Mouse (Mus musculus) R1 (cell line): Measurements from ENCODE around the gene Tpk1.
A peak's percentile ranks its signal among the peaks of the same experiment; 100 is the strongest.

Source experiments
- DNase-seq: peaks from one replicate; pipeline ENCODE4 v3.0.0-alpha.2; 2018; ENCODE audit warnings: low read depth, low spot score

Tpk1 gene

DNA sequence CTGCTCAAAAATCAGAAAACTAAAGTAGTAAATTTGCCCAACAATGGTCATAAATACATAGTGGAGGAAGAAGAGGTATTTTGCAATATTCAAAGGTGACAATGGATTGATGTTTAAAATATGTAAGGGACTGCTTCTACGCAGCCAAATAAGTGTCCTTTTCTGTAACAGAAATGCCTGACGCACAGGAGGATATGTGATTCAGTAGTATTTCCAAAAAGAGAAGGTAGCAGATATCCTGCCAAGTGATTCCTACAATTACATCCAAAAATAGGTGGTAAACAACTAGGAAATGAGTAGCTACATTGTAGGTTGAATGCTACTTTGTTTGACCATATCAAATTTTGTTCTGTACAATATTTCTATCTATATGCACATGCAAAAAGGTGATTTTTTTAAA lies 220.2 kb downstream of the Tpk1 start:
- DNase-seq: no peak

DNA sequence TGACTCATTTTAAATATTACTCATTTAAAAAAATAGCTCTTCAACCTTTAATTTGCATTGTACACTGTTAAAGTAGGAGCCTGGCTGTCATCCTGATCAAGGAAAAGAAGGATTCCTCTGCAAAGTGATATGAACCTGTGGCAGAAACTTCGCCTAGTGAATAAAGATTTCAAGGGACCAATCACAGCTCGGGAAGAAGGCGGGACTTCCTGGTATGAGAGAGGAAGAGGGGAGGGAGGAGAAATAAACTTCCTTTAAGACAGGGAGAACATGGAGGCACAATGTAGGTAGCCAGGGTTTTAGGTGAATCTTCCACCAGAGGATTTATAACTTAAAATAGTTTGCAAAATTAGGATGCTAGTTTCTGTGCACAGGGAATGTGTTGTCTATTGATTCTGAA lies 223.9 kb downstream of the Tpk1 start:
- peak; percentile 11 for DNase-seq

DNA sequence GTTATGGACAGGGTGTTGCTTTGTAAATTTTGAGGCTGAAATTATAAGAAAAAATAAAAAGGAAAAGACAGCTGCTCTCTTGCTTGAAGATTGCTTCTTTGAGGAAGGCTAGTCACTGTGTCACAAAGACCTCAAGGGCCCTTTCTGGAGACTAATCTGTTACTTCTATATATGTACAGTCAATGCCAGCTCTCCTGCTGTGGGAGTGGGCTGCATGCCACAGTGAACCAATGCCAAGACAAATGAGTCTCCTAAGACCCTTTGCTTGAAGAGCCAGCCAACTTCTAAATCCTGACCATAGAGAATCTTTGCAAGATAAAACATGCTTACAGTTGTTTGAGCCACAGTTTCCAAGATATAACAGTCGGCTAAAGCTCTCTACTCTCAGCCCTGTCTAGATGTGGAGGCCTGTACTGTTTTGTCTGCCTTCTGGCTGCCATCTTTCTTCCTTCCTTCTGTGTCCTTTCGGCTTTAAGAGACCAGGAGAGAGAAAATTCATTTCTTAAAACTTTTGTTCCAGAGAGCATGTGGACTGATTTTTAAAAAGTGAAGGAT lies 230.0 kb downstream of the Tpk1 start:
- DNase-seq: no peak

DNA sequence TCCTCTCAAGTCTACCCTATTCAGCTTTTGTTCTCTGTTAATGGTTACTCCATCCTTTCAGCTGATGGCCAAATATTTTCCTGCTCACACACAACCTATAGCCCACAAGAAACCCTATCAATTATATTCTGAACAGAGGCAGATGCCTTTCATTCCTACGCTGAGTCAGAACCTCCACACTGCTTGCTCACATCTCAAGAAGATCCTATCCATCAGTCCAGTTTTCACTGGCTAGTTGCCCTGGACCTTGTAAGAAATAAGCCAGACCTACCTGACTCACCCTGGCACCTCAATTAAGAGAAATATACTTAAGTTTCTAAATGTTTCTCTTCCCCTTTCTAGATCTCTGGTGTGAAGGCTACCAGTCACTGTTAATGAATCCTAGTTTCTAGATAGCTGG lies 231.7 kb downstream of the Tpk1 start:
- DNase-seq: no peak

DNA sequence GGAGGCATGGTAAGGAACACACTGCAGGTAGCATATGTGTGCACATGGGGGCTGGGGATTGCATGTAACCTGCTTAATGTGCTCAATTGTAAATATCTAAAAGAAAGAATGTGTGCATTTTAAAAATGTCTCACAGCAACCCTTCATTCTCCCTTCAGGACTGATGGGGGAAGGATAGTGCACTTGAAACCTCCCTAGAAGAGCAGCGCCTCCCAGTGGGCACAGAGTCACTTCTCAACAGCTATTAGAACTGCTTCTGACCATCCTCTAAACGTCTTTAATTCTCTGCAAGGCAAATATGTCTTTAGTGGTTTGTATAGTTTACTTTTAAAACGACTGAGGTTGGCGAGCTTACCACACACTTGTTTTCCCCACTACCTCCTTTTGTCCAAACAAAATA lies 241.1 kb downstream of the Tpk1 start:
- peak; percentile 12 for DNase-seq

DNA sequence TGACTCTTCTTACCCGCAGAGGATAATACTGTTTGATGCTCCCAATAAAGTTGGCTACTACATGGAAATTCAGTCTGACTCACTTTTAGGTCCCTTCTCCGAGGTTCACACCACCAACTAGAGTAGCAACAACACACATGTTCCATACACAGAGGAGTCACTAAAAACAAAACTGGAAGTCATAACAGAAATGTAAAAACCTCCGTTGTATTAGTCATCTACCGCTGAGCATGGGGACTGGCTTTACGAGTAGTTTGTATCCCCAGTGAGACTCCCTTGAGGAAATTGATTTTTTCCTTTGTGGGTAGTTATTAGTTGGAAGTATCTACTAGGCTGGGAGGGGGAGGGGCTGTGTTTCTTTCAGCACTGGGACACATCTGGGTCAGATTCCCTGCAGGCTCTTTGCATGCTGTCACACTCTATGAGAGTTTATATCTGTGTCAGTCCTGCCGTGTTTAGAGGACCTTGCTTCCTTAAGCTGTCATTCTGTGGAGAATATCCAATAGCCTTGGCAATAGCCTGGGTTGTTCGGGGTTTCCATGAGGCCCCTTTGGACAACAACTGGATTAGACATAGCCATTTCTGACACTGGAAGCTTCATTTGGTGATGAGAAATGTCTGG lies 245.6 kb downstream of the Tpk1 start:
- no peak for DNase-seq

DNA sequence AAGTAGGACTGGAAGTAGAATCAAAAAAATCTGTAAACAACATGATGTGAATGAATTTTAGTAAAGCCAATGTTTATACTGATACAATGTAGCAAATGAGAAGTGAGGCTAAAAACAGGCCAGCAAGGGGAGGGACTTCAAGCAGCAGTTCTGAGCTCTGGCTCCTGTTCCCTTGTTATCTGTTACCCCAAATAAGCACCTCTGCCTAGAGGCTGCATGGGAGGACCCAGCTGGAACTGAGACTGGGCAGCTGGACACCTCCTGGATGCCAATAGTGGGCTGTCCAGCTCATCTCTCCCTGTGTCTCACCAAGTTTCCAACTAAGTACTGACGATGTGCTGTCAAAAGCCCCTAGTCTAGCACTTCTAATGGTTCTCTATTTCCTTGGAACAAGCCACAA lies 257.1 kb downstream of the Tpk1 start:
- no peak for DNase-seq

DNA sequence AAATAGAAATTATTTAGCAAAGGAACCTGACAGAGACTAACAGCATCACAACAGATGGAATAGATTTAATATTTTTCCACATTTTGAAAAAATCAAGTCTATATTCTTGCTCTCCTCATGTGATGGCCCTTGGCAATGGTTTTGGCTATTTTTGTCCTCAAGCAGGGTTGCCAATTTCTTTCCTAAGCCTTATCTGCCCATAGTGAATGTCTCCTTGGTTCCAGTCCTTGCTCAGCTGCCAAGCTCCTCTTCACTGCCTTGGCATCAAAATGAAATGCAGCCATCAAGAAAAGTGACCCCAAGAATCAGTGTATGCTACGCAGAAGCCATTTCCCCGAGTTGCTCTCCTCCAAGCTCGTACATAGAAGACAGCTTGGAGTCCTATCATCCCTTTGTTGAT lies 263.0 kb downstream of the Tpk1 start:
- DNase-seq: no peak

DNA sequence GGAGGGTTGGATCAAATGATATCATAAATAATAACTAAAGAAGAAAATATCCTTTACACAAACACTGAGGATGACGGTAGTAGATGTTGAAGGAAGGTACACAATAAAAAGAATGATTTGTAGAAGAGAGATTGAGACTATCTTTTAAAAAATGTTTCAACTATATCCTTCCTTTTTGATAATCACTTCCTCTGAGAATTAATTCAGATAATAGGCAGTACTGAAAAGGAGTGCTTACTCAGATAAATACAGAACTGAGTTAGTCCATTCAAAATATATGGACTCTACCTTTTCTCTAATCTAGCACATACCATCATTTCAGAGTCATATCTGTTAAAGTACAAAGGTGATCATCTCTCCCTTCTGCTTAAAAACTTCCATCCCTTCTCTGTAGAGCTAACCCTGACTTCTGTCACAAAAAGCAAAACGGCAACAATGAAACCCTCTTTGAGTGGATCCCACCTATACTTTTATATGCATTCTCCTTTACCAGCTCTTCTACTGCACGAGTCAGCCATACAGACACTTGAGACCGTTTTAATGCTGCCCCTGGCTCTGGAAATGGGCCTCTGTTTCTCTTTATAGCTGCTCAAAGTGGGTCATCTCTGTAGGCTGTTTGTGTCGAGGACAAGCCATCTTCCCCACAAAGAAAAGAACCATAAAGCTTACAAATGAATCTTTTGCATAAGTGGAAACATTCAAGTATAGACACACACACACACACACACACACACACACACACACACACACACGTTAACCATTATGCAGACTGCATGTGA lies 263.7 kb downstream of the Tpk1 start:
- no peak for DNase-seq

DNA sequence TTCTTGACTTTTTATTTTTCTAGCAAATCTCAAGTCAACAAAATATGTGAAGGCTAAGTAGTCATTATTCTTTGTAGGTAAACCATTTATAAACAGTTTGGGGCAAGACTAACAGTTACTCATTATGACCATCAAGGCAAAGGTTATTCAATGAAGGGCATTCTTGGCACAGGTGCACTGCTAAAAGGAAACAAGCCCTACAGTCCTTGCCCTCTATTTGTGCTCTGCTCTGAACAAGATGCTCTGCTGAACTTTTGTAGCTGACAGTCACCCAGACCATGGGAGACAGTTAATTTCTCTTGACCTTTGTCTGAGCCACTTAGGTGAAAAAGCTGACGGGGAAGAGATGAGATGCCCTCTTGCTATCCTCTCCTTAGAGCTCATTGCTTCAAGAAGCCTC lies 269.7 kb downstream of the Tpk1 start:
- no peak for DNase-seq

DNA sequence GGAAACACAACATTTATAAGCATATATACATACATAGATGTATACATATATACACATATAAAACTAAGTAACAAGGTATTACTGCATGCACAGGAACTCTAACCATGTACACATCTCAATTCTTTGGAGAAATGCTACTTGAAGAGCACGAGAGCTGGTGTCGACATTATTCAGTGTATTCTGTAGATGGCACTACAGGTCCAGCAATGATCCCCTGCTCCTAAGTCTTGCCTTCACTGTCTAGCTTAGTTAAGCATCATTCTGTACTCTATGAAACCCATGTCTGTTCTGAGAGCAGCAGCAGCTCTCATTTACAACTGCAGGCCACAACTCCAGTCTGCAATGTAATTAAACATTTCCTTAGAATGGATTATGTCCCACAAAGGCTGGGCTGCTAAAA lies 270.5 kb downstream of the Tpk1 start:
- no peak for DNase-seq

DNA sequence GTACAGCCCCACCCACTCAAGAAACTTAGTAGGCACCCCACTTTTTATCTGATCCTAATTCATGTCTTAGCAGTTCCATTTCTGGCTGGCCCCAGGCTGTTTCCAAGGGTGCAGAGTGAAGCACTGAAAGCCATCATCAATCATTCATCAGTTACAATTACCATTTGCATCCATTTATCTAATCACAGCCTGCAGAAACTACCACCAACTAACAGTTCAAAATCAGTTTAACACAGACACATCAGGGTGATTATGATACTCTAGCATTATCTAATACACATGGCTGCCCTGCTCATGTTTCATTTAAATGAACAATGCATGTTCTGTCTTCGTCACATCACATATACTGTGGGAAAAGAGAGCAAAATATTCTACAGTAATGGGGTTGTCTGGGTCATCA lies 274.7 kb downstream of the Tpk1 start:
- no peak for DNase-seq

DNA sequence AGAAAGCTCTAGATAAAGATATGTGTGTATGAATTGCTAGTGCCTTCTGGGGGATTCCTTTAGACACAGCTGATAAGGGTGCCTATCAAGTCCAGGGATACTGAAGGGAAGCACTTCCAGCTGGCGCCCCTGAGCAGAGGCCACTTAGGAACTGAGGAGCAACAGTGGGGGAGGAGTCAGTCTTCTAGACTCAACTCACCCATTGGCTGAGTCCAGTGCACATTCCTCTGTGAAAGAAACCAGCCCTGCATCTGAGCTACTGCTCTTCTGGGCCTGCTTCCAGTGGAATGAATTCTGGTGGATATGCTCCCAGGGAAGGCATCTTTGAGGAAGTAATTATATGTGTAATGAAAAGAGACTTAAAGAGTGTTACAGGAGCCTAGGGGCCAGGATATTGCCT lies 278.8 kb downstream of the Tpk1 start:
- peak; percentile 16 for DNase-seq

DNA sequence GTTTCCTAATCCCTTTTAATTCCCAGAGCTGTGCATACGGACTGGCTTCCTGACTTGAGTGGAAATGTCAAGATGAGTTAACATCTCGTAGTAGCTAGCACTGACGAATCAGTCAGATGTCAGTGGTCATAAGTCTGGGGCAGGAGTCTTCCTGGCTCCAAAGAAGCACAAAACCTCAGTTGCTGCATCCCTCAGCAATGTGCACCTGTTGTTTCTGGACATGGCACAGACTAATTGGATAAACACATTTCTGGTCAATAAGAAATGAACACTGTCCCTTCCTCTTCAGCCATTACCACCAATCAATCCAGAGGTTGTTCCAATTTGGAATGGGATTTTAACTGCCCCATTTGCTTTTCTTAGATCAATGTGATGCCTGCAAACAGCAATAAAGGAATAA lies 281.2 kb downstream of the Tpk1 start:
- DNase-seq: no peak

DNA sequence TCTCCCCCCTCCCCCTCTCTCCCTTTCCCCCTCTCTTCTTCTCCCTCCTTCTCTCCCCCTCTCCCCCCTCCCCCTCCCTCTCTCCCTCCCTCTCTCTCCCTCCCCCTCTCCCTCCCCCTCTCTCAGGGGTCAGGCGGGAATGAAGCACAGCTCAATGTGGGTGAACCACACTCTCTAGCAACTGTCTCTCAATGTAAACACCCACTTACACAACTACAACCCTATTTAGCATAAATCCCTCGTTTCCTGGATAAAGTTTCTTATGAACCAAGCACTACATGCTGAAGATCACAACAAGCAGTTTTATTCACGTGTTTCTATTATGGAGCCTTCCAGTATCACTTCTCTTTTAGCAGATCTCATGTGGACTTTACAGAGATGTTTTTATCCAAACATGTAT lies 281.8 kb downstream of the Tpk1 start:
- no peak for DNase-seq

DNA sequence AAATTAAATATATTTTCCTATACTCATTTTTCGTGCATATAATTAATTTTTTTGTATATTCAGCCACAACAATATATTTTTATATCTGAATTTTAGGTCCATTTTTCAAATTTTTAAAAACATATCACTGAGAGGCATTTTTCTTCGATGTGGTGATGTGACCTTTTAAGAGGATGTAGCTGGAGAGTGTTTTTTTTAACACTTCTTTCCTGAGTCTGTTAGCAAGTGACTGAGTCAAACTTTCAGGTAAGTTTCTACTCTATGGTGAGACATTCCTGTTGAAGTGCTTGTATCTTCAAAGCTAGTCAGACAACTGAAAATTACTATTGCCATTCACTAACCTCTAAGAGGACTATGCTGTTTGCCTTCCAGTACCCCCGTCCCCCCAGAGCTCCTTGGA lies 283.3 kb downstream of the Tpk1 start:
- no peak for DNase-seq

DNA sequence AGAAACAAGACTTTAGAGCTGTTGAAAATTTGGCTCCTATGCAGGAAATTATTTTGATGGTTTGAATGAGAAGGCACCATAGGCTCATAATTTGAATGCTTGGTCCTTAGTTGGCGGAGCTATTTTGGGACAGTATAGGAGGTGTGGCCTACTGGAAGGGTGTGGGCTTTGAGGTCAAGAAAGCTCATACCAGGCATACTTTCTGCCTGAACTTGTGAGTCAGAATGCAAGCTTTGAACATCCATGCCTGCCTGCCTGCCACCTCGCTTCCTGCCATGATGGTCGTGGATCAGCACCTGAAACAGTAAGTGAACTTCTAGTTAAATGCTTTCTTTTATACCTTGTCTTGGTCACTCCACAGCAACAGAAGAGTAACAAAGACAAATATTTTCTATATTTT lies 283.8 kb downstream of the Tpk1 start:
- DNase-seq: peak; percentile 81

DNA sequence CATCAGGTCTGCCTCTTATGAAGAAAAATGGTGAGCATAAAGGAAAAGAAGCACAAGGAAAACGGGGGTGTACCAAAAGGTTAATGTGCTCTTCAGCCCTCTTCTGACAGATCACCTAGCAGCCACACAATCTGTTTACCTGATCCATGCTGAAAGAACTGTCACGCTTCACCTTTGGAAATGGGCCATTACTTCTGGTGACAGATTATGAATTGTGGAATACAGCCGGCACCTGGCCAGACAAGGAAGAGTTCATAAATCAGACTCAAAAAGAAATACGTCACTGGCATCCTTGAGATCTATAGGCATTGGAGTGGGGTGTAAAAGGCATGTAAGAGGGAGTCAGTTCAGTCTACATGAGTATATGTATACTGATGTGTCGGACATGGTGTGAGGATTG lies 292.9 kb downstream of the Tpk1 start:
- no peak for DNase-seq

DNA sequence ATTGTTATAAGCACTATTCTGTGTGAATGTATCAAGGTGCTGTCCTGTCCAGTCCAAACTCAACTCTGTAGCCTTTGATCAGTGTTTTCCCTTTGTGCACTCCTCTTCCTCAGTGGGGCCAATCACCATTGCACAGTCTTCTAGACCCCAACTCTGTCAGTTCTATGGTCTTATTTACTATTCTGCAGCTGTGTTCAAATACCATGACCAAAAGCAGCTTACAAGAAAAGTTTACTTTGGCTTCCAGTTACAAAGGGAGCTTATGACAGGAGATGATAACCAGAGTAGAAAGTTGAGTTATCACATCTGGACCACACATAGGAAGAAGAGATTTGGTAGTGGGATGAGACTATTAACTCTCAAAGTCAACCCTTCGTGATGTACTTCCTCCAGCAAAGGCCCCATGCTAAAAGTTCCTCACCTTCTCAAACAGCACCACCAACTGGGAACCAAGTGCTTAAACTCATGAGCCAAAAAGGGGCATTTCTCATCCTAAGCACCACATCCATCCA lies 298.6 kb downstream of the Tpk1 start:
- DNase-seq: no peak

DNA sequence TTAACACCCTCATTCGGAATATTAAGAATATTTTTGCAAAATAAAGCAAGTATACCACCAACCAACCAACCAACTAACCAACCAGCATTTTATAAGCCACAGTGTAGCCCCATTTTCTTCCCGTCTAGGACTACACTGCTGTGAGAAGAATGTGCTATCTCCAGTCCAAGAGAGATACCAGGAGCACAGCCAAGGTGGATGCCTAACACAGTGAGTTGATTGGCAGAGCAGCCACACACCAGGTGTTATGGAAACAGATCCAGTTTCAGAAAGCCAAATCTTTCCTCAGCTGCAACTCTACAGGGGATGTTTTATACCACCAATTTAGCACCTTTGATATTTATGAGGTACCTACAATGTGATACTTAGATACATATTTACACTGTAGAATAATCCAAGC lies 299.1 kb downstream of the Tpk1 start:
- no peak for DNase-seq

DNA sequence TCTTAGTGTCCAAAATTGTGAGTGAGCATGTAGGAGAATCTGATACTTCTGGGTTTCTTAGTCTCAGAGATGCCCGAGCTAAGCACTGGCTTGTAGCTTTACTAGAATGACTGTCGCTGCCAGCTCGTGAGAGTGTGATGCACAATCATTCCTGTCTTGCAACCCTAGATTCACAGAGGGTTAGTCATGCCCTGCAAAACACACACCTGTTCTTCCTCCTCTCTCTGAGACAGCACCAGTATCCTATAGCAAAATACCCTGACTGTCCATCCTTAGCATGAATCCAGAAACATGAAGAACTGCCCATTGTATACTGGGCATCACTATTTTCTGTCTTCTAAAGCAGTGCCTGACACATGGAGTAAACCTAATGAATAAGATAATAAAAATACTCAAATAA lies 302.2 kb downstream of the Tpk1 start:
- no peak for DNase-seq

DNA sequence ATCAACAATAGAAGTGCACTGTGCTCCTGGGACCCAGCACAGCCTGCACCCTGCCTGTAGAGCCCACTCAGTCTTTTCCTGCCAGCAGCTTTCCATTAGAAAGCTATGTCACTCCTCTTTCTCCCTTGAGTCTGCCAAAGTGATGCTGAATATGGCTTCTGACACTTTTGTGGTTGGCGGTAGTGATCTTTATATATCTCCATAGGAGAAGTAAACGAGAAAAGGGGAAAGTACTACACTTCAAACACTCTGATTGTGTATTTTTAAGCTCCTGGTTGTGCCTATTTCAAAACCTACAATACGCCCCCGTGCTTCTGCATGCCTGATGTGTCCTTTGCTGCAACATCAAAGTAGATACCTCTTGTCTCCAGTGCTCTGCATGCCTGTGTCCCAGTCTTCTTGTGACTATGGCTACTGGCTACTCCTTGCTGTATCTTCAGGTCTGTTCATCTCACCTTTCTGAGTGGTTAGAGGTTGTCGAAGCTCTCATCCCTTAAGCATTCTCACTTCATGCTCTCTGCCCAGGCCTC lies 302.7 kb downstream of the Tpk1 start:
- no peak for DNase-seq

DNA sequence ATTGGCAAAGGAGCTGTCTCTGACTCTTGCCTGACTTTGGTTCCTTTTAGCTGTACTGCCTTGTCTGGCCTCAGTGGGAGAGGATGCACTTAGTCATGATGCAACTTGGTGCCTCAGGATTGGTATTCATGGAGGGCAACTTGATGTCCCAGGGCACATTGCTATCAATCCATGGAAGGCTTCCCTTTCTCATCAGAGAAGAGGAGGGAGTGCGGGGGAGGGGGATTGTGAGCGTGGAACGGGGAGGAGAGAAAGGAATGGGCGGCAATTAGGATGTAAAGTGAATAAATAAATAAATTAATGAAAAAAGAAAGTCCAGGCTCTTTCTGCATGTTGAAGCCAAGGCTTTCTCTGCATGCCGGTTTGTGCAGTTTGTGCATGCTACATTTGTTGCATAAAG lies 304.8 kb downstream of the Tpk1 start:
- no peak for DNase-seq
